Mouse (Mus musculus) bone marrow macrophage, adult 2 months (primary cell): ENCODE results near the gene Dst.

Source experiments
- CTCF ChIP-seq: IDR thresholded peaks from 2 replicates; pipeline ENCODE4 v1.5.1; 2012; ENCODE audit warnings: low read depth, mild to moderate bottlenecking, low read length, moderate library complexity
- POLR2A ChIP-seq: IDR thresholded peaks from 2 replicates; pipeline ENCODE4 v1.6.1; 2012; ENCODE audit warnings: mild to moderate bottlenecking, low read depth, low read length, borderline replicate concordance

- TF ChIP-seq CTCF (no peak), POLR2A (no peak)
Observed at GRCm38 (mm10) chr1:34107076-34107475, 199.1 kb downstream of the Dst start.
